Mouse (Mus musculus) kidney, postnatal 25 days (tissue): Measurements from ENCODE around the gene Gatd1.

Experiments
- DNase-seq, 2 experiments: peaks; one replicate each; pipeline ENCODE4 v3.0.0; 2021; ENCODE audit warnings: mixed read lengths in 2 of 2

The Gatd1 gene

DNA sequence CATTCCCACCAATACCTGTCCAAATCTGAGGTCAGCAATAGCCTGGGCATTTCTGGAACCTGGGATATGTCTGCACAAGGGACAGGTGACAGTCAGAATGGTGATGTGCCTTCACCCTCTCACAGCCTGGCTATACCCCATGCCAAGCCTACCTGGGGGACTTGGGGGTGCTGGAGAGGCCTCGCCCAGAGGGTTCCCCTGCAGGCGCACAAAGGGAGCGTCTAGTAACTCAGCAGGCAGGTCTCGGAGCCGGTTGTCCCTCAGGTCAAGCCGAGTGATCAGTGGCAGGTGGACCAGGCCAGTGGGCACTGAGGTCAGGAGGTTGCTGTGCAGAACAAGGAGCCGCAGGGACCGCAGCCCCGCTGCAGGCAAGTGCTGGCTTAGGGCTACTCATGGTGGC, 27.5 kb upstream of the Gatd1 start:
- DNase-seq = peak in 1 of 2 experiments; percentile 41

GRCm38 (mm10) chr7:141440613-141441012, 26.7 kb upstream of the Gatd1 start:
- DNase-seq = peak; percentile 85

DNA sequence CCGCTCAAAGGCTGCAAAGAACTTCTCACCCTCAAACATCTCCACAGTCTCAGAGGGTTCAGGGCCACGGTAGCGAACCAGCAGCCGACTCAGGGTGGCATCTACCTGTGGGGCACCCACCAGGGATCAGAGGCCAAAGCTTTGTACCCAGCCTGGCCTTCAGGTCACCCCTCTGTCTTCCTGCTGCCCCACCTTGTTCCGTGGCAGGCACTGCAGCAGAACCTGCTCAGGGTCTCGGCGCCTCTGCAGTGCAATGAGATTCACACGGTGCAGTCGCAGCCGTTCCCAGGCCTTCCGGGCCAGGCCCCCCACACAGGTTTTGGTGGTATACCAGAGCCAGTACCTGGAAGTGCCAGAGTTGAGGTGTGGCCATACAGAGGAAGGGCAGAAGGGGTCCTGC, 25.9 kb upstream of the Gatd1 start:
- no peak for DNase-seq

- DNase-seq = no peak
Observed at GRCm38 (mm10) chr7:141439140-141439679, 25.3 kb upstream of the Gatd1 start.

DNA sequence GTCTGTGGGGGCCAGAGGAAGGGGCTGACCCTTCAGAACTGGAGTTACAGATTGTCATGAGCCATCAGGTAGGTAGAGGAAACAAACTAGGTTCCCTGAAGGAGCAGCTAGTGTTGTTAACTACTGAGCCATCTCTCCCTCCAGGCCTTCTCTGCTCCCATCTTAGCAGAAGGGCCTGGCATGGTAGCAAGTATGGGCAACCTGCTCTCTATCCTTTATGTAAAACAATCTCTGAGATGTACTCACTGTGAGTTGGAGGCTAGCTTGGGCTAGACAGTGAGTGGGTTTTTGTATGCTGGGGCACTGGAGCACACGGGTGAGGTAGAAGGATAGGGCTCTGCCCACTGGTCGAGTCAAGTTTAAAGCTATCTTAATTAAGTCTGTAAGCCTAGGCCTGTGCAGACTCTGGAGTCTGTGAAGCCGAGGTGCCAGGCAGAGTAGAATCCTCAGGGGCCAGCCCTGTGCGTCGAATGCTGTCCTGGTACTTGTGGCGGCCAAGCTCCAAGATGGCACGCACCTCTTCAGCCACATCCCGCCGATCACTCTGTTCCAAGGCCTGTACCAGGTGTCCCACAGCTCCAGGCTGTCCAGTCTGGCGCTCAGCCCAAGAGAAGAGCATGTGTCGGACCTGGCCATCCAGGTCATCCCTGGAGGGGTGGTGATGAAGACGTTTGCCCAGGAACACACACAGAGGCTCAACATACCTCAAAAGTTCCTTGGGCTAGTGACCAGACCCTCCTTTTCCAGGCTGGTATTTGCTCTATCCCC, 24.4 kb upstream of the Gatd1 start:
- DNase-seq = peak in 1 of 2 experiments; percentile 44

- peak; percentile 84 to 89 for DNase-seq
Observed at GRCm38 (mm10) chr7:141437178-141438120, 23.5 kb upstream of the Gatd1 start, which contains the start of gene Slc25a22. Slc25a22 (minus strand) TSS chr7:141437892.

GRCm38 (mm10) chr7:141436523-141436892, 22.6 kb upstream of the Gatd1 start:
- DNase-seq = no peak

GRCm38 (mm10) chr7:141435856-141436522, 22.1 kb upstream of the Gatd1 start:
- peak in 1 of 2 experiments; percentile 52 for DNase-seq

DNA sequence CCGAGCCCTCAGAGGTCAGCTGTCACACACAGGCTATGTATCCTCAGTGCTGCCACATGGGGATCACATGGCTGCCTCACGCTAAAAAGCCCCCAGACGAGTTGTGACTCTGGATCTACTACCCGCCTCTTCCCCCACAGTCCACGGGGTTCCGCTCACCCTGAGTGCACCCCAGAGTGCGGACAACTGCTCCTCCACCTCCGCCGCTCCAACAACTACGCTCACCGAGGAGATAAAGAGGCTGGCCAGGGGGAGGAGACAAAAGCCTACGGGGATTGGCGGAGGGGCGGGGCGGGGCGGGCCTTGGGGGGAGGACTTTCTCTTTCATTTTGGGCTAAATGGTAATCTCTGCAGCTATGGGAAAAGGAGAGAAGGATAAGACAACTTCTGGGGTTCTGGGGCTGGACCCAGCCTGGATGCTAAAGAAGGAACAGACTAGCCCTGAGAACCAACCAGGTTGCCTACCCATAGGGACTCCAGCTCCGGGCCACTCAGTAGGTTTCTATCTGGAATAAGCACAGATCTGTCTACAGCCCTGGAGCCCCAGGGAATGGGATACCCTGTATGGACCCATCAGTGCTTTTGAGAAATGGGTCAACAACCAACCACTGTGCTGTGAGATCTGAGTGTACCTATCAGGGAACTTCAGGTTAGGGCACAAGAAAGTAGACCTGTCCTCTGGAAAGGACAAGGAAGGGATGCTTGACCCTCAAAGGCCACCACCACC, 21.4 kb upstream of the Gatd1 start:
- DNase-seq = peak; percentile 70 to 83

DNA sequence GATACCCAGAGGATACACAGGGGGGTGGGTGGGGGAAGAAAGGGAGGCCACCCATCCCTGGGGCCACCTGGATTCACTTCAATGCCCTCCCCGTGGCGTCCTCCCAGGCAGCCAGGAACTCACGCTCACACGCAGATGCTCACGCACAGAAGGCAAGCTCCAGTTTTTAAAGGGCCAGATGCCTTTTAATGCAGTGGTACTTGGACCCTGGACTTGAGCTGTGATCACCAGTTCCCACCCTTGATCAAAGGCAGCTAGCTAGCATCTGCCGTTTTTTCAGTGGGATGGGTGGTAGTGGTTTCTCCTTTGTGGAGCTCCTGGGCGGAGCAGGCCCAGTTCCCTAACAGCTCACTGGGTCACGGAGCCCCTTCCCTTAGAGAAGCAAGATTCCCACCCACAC, 20.5 kb upstream of the Gatd1 start:
- peak; percentile 49 to 70 for DNase-seq

- DNase-seq = no peak
Observed at GRCm38 (mm10) chr7:141433517-141434400, 19.8 kb upstream of the Gatd1 start.

DNA sequence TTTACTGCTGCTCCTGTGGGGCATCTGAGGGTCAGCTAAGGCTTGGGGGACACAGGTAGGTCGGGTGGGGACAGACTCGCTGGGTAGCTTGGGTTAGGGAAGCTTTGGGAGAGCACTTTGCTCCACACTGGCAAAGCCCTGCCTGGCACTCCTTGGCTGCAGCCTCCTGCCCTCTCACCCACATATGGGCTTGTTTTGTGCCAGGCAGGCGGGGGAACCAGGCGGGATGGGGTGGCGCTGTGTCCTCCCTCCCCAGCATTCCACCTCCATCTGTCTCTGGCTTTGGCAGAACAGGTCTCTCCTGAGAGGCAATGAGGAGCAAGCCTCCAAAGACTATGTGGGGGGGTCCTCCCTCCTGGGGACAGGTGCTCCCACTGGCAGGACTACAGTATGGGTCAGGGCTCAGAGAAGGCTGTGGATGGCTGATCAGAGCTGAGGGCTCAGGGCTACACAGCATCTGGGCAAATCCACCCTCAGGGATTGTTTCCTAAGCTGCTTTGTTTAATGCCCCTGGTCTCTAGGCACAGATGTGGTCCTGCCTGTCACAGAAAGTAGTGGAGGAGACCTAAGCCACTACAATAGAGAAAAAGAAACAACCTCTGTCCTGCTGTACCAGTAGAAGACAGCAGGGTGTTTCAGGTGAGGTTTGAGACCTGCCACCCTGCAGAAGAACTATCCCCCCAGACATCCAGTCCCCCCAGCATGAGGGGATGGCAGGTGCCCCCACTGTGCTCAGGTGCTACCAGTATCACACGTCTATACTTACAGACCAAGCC, 19.0 kb upstream of the Gatd1 start:
- peak; percentile 69 to 92 for DNase-seq

DNA sequence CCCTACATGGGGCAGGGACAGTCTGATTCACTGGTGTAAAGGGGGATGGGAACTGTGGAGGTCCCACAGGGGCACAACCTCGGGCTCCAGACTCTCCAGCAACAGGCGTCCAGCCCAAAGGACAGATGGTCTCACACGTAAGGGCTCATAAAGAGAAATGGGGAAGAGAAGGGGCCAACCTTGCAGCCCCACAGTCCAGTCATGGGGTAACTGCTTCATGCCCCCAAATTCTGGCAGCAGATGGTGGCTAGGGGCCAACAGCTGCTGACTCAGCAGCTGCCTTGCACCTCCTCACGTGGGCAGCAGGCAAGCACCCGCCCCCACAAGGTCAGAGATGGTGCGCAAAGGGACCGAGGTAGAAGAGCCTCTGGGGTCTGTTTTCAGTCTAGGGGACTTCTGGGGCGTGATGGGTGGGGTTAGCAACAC, 18.3 kb upstream of the Gatd1 start:
- peak; percentile 50 to 82 for DNase-seq

DNA sequence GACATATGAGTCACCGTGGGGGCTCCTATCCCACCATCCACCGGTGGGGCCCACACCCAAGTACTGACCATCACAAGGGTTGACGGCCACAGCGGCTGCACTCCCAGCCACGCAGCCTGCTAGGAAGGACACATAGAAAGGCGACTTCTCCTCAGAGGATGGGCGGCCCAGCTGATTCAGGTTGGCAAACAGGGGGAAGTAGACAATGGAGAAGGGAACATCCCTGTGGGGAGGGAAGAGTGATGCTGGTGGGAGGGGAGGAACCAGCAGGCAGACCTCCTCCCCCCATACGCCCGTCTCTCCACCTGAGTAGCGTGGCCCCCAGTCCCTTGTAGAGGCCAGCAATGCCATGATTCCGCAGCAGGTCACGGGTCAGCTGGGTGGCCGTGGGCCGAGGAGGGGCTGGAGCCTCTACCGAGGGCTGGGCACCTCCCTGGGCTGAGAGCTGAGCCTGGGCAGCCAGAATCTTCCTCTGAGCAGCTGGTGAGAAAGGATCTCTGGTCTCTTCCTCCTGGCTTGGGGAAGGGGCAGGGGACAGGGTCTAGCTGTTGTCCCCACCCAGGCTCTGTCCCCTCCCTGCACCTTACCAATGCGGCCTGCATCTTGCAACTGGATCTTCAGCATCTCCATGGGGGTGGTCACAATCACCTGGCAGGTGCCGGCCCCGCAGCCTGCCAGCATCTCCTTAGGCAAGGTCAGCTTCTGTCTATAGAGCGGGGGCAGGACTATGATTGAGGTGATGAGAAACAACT, 17.7 kb upstream of the Gatd1 start:
- no peak for DNase-seq

GRCm38 (mm10) chr7:141430585-141431240, 16.8 kb upstream of the Gatd1 start:
- DNase-seq = no peak

GRCm38 (mm10) chr7:141429840-141430584, 16.1 kb upstream of the Gatd1 start:
- DNase-seq = no peak

DNA sequence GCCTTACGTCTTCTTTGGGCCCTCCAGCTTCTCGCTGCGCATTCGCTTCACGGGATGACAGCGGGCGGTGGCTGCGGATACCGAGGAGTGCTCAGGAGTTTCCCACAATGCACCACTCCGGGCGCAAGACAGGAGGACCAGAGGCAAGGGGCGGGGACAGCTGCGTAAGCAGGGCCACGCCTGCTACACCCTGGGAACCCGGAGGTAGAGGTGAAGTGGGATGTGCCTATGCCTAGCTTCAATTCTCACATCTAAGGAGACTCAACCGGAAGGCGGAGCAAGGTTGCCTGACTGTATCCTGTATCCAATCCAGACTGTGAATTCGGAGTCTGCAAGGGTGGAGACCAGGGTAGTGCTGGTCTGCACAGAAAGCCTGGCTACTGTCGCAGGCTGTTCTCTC, 15.4 kb upstream of the Gatd1 start, which contains the start of gene Cend1:
TSS of gene Cend1 (minus strand) at position 182 of the 400 bp plus-strand sequence.
- peak; percentile 58 to 79 for DNase-seq

DNA sequence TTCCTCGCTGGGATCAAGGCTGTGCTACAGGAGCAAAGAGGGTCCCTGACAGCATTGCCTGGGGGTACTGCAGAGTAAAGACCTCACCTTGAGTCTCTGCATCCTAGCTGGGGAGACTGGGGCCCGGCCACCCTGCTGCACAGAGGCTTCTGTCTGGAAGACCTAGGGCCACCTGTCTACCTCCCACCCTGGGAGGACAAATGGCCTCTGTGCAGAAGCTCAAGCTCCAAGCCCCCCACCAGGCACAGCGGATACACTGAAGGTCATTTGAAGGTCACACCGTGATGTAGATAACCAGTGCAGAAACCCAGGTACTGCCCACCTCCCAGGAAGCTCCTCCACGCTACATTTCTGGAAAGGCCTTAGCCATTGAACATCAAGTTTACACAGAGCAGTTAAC, 14.8 kb upstream of the Gatd1 start:
- no peak for DNase-seq
